Mouse (Mus musculus) liver, adult 2 months (tissue): Measurements from ENCODE around the gene Rps26.

Source experiments
- CTCF ChIP-seq: fragments of 200-500 bp; IDR thresholded peaks from 2 replicates; pipeline ENCODE4 v1.5.1; 2011; ENCODE audit warnings: low read depth, low read length, control low read depth
- POLR2A ChIP-seq: fragments of 200-500 bp; IDR thresholded peaks from 2 replicates; pipeline ENCODE4 v1.6.1; 2011; ENCODE audit warnings: low read length, control low read depth; ENCODE audit not compliant: insufficient read depth; ENCODE audit errors: extremely low read depth

DNA sequence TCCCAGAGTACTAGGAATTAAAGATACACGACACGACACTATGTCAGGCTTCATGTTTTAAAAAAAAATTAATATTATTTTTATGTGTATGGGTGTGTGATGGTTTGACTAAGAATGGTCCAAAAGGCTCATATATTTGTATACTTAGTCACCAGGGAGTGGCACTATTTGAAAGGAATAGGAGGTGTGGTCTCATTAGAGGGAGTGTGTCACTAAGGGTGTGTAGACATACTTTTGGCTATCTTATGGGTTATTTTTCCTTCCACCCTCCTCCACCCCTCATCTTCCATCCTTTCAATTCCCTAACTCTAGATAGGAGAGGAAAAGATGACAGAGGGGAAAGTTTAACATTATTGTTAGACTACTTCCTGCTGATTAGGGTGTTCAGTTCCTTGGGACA lies 39.3 kb upstream of the Rps26 start:
- TF ChIP-seq CTCF (no peak), POLR2A (no peak)
